Mouse (Mus musculus): ENCODE measurements around the gene Gstm4. TPM values are rescaled to one million over a fixed set of nuclear protein-coding genes. Genes with fewer than 3 reads are reported as not detected.

Gstm4 gene
- 14.0 and 15.1 TPM in 2 replicates for polyA plus RNA-seq (2011; ENCODE audit: insufficient read depth, insufficient read length, low read depth, missing spikeins)

GRCm38 (mm10) chr3:108044394-108045140 lies at the start of gene Gstm4:
Gene Gstm4, minus strand, starts transcription at chr3:108044894.
- H3K27ac ChIP-seq (ENCODE audit: insufficient read depth, low read length) = no peak within 1 kb of the TSS
- H3K4me3 ChIP-seq (ENCODE audit: low read depth, low read length) = peak within 1 kb of the TSS; percentile 78
- no peak for TF ChIP-seq POLR2A (IDR thresholded peaks at IDR 0.05; ENCODE audit: insufficient read depth, low read length)
- TF ChIP-seq EP300 (IDR thresholded peaks at IDR 0.05; ENCODE audit: insufficient read depth, low read depth, low read length) = no peak
- no peak for TF ChIP-seq CTCF (IDR thresholded peaks at IDR 0.05; ENCODE audit: low read depth, low read length)
- no peaks in the 10 kb centered on the region for H3K9me3 ChIP-seq (replicated peaks; ENCODE audit: control insufficient read depth, insufficient read depth, low read length, poor library complexity, severe bottlenecking)
- H3K9ac ChIP-seq (ENCODE audit: low read depth, poor library complexity, severe bottlenecking) = peak within 1 kb of the TSS; percentile 19
- H3K4me1 ChIP-seq (ENCODE audit: control insufficient read depth, insufficient read depth, low read length) = no peaks in the 10 kb centered on the region
- no peaks in the 10 kb centered on the region for H3K36me3 ChIP-seq (ENCODE audit: control insufficient read depth, insufficient read depth, low read length, poor library complexity, severe bottlenecking)
- no peaks in the 10 kb centered on the region for H3K27me3 ChIP-seq (ENCODE audit: control insufficient read depth, insufficient read depth, low read length, poor library complexity, severe bottlenecking)

DNA sequence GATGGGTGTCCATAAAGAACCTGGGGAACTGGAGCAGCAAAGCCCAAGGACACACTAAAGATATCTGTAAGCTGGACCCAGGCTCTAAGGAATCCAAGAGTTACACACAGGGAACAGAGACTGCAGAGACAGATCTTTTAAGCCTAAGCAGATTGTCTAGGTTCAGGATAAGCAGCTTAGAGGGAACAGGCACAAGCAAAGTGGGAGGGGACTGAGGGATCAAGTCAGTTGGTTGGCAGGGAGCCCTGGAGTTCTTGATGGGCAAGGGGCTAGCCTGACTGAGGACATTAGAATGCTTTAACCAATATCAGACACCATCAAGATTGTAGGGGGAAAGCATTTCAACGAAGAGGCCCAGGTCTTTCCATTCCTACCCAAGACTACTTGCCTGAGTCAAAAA lies 49.5 kb upstream of the Gstm4 start:
- no peaks in the 10 kb centered on the region for H3K27me3 ChIP-seq (ENCODE audit: control insufficient read depth, insufficient read depth, low read length, poor library complexity, severe bottlenecking)
- no peak overlapping the region for H3K27ac ChIP-seq (ENCODE audit: insufficient read depth, low read length)
- TF ChIP-seq CTCF (IDR thresholded peaks at IDR 0.05; ENCODE audit: low read depth, low read length) = no peak
- TF ChIP-seq POLR2A (IDR thresholded peaks at IDR 0.05; ENCODE audit: insufficient read depth, low read length) = no peak
- no peak for TF ChIP-seq EP300 (IDR thresholded peaks at IDR 0.05; ENCODE audit: insufficient read depth, low read depth, low read length)
- no peaks in the 10 kb centered on the region for H3K36me3 ChIP-seq (ENCODE audit: control insufficient read depth, insufficient read depth, low read length, poor library complexity, severe bottlenecking)
- no peak overlapping the region for H3K9ac ChIP-seq (ENCODE audit: low read depth, poor library complexity, severe bottlenecking)
- H3K9me3 ChIP-seq (replicated peaks; ENCODE audit: control insufficient read depth, insufficient read depth, low read length, poor library complexity, severe bottlenecking) = no peaks in the 10 kb centered on the region
- H3K4me3 ChIP-seq (ENCODE audit: low read depth, low read length) = no peak overlapping the region
- H3K4me1 ChIP-seq (ENCODE audit: control insufficient read depth, insufficient read depth, low read length) = peaks cover 5% of the 10 kb centered on the region

GRCm38 (mm10) chr3:108093306-108093705 lies 48.6 kb upstream of the Gstm4 start:
- H3K4me3 ChIP-seq (ENCODE audit: low read depth, low read length) = no peak overlapping the region
- H3K36me3 ChIP-seq (ENCODE audit: control insufficient read depth, insufficient read depth, low read length, poor library complexity, severe bottlenecking) = no peaks in the 10 kb centered on the region
- no peak overlapping the region for H3K9ac ChIP-seq (ENCODE audit: low read depth, poor library complexity, severe bottlenecking)
- H3K9me3 ChIP-seq (replicated peaks; ENCODE audit: control insufficient read depth, insufficient read depth, low read length, poor library complexity, severe bottlenecking) = no peaks in the 10 kb centered on the region
- no peak overlapping the region for H3K27ac ChIP-seq (ENCODE audit: insufficient read depth, low read length)
- H3K27me3 ChIP-seq (ENCODE audit: control insufficient read depth, insufficient read depth, low read length, poor library complexity, severe bottlenecking) = no peaks in the 10 kb centered on the region
- peaks cover 7% of the 10 kb centered on the region for H3K4me1 ChIP-seq (ENCODE audit: control insufficient read depth, insufficient read depth, low read length)
- TF ChIP-seq POLR2A (IDR thresholded peaks at IDR 0.05; ENCODE audit: insufficient read depth, low read length) (no peak), EP300 (IDR thresholded peaks at IDR 0.05; ENCODE audit: insufficient read depth, low read depth, low read length) (no peak), CTCF (IDR thresholded peaks at IDR 0.05; ENCODE audit: low read depth, low read length) (no peak)

GRCm38 (mm10) chr3:108092536-108093115 lies 47.9 kb upstream of the Gstm4 start, which contains the start of gene Gnat2:
Gene Gnat2, plus strand, starts transcription at chr3:108092789.
- H3K36me3 ChIP-seq (ENCODE audit: control insufficient read depth, insufficient read depth, low read length, poor library complexity, severe bottlenecking) = no peaks in the 10 kb centered on the region
- no peak for TF ChIP-seq EP300 (IDR thresholded peaks at IDR 0.05; ENCODE audit: insufficient read depth, low read depth, low read length)
- no peaks in the 10 kb centered on the region for H3K9me3 ChIP-seq (replicated peaks; ENCODE audit: control insufficient read depth, insufficient read depth, low read length, poor library complexity, severe bottlenecking)
- H3K4me3 ChIP-seq (ENCODE audit: low read depth, low read length) = no peak within 1 kb of the TSS
- peaks cover 7% of the 10 kb centered on the region for H3K4me1 ChIP-seq (ENCODE audit: control insufficient read depth, insufficient read depth, low read length)
- no peak within 1 kb of the TSS for H3K27ac ChIP-seq (ENCODE audit: insufficient read depth, low read length)
- no peaks in the 10 kb centered on the region for H3K27me3 ChIP-seq (ENCODE audit: control insufficient read depth, insufficient read depth, low read length, poor library complexity, severe bottlenecking)
- H3K9ac ChIP-seq (ENCODE audit: low read depth, poor library complexity, severe bottlenecking) = no peak within 1 kb of the TSS

DNA sequence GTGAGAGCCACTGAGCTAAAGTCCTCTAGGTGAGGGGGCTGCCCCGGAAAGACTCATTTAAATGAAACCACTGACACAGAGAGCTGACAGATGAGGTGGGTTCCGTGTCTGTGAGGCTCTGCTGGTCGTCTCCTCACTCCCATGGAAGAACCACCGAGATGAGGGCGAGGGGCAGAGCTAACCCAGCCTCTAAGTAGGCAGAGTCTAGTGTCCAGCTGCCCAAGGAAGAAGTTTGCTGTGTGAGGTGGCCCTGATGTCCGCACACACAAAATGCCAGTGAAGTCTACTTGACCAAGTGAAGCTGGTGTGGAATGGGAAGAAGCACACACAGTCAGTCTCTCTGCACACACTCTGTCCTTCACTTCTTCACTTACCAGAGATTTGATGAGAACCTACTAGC lies 47.3 kb upstream of the Gstm4 start:
- Histone ChIP-seq H3K9ac (ENCODE audit: low read depth, poor library complexity, severe bottlenecking) (no peak overlapping the region), H3K4me3 (ENCODE audit: low read depth, low read length) (no peak overlapping the region), H3K27me3 (ENCODE audit: control insufficient read depth, insufficient read depth, low read length, poor library complexity, severe bottlenecking) (no peaks in the 10 kb centered on the region), H3K4me1 (ENCODE audit: control insufficient read depth, insufficient read depth, low read length) (peaks cover 7% of the 10 kb centered on the region), H3K27ac (ENCODE audit: insufficient read depth, low read length) (no peak overlapping the region), H3K36me3 (ENCODE audit: control insufficient read depth, insufficient read depth, low read length, poor library complexity, severe bottlenecking) (no peaks in the 10 kb centered on the region), H3K9me3 (replicated peaks; ENCODE audit: control insufficient read depth, insufficient read depth, low read length, poor library complexity, severe bottlenecking) (no peaks in the 10 kb centered on the region)
- TF ChIP-seq EP300 (IDR thresholded peaks at IDR 0.05; ENCODE audit: insufficient read depth, low read depth, low read length) = no peak
- TF ChIP-seq CTCF (IDR thresholded peaks at IDR 0.05; ENCODE audit: low read depth, low read length) = no peak
- TF ChIP-seq POLR2A (IDR thresholded peaks at IDR 0.05; ENCODE audit: insufficient read depth, low read length) = no peak

GRCm38 (mm10) chr3:108090561-108090960 lies 45.9 kb upstream of the Gstm4 start:
- Histone ChIP-seq H3K27me3 (ENCODE audit: control insufficient read depth, insufficient read depth, low read length, poor library complexity, severe bottlenecking) (no peaks in the 10 kb centered on the region), H3K27ac (ENCODE audit: insufficient read depth, low read length) (no peak overlapping the region), H3K9ac (ENCODE audit: low read depth, poor library complexity, severe bottlenecking) (no peak overlapping the region), H3K9me3 (replicated peaks; ENCODE audit: control insufficient read depth, insufficient read depth, low read length, poor library complexity, severe bottlenecking) (no peaks in the 10 kb centered on the region), H3K4me1 (ENCODE audit: control insufficient read depth, insufficient read depth, low read length) (peaks cover 7% of the 10 kb centered on the region), H3K36me3 (ENCODE audit: control insufficient read depth, insufficient read depth, low read length, poor library complexity, severe bottlenecking) (no peaks in the 10 kb centered on the region), H3K4me3 (ENCODE audit: low read depth, low read length) (no peak overlapping the region)
- TF ChIP-seq CTCF (IDR thresholded peaks at IDR 0.05; ENCODE audit: low read depth, low read length) = no peak
- TF ChIP-seq EP300 (IDR thresholded peaks at IDR 0.05; ENCODE audit: insufficient read depth, low read depth, low read length) = no peak
- no peak for TF ChIP-seq POLR2A (IDR thresholded peaks at IDR 0.05; ENCODE audit: insufficient read depth, low read length)
